Mouse (Mus musculus) hindbrain, embryonic 11.5 days (tissue): ENCODE results near the gene Vmn1r2. TPM values are rescaled to one million over a fixed set of nuclear protein-coding genes. Genes with fewer than 3 reads are reported as not detected.
"Not testable (repeated sequence)": the region's sequence is repeated elsewhere in the genome, so short reads cannot be mapped to it uniquely, and the experiment has no call there.

ENCODE experiments used
- ATAC-seq: fragments of 200-750 bp; cut with Nextera tagmentation; 2 replicates; pipeline ENCODE4 v1.8.0; 2017; ENCODE audit warnings: mild to moderate bottlenecking, moderate TSS enrichment, moderate library complexity; ENCODE audit not compliant: low FRiP score
- DNase-seq: peaks from one replicate; pipeline ENCODE4 v3.0.0-alpha.2; 2015; ENCODE audit warnings: low spot score
- H3K27ac ChIP-seq: fragments of 300-500 bp; sonication (generic); 2 replicates; pipeline ENCODE4 v1.5.1; 2014; ENCODE audit warnings: mild to moderate bottlenecking, low read depth, low read length
- H3K27me3 ChIP-seq: fragments of 300-500 bp; sonication (generic); 2 replicates; pipeline ENCODE4 v1.6.1; 2014; ENCODE audit warnings: mild to moderate bottlenecking, low read length, moderate library complexity, mixed read lengths; ENCODE audit not compliant: control insufficient read depth, insufficient read depth
- H3K36me3 ChIP-seq: fragments of 300-500 bp; sonication (generic); 2 replicates; pipeline ENCODE4 v1.6.1; 2014; ENCODE audit warnings: mild to moderate bottlenecking, low read length, moderate library complexity, mixed read lengths; ENCODE audit not compliant: control insufficient read depth, insufficient read depth
- H3K4me1 ChIP-seq: fragments of 300-500 bp; sonication (generic); replicated peaks from 2 replicates; pipeline ENCODE4 v1.6.1; 2014; ENCODE audit warnings: low read length, mixed read lengths; ENCODE audit not compliant: control insufficient read depth, insufficient read depth
- H3K4me2 ChIP-seq: fragments of 300-500 bp; sonication (generic); replicated peaks from 2 replicates; pipeline ENCODE4 v1.6.1; 2014; ENCODE audit warnings: mild to moderate bottlenecking, low read depth, low read length
- H3K4me3 ChIP-seq: fragments of 300-500 bp; sonication (generic); 2 replicates; pipeline ENCODE4 v1.5.1; 2014; ENCODE audit warnings: low read depth, low read length
- H3K9ac ChIP-seq: fragments of 300-500 bp; sonication (generic); 2 replicates; pipeline ENCODE4 v1.6.1; 2014; ENCODE audit warnings: low read depth, low read length
- H3K9me3 ChIP-seq: fragments of 300-500 bp; sonication (generic); 2 replicates; pipeline ENCODE4 v1.6.1; 2016; ENCODE audit warnings: low read length; ENCODE audit not compliant: control insufficient read depth
- WGBS: fragments of 180-500 bp; shearing (Covaris S2); extraction: QIAGEN DNeasy Blood & Tissue Kit; methylation state at CpG from one replicate; pipeline ENCODE4 v1.1.7; 2014; 5-methylcytosine and 5-hydroxymethylcytosine counted together
- polyA plus RNA-seq: library from polyadenylated mRNA; unstranded; fragments of >200 nt; fragmentation: Nextera tagmentation; extraction: Ambion mirVana; gene quantifications from 2 replicates; pipeline ENCODE4 v1.2.1, GENCODE M21; 2014

Vmn1r2 gene
- polyA plus RNA-seq, 1 experiment from 2014 or later = not detected

GRCm38 (mm10) chr4:3185258-3185657 is 18.1 kb downstream of the Vmn1r2 start, which contains the start of gene Vmn1r3:
Vmn1r3 (minus strand) TSS chr4:3185358.
- 100% methylated on average over 1 of the region's 1 CpGs for WGBS
- H3K36me3 ChIP-seq, H3K9me3 ChIP-seq, H3K27me3 ChIP-seq, H3K9ac ChIP-seq, DNase-seq, H3K4me3 ChIP-seq, H3K4me1 ChIP-seq, H3K27ac ChIP-seq, ATAC-seq, H3K4me2 ChIP-seq: not testable (repeated sequence)

- ATAC-seq, H3K4me1 ChIP-seq, H3K27ac ChIP-seq, H3K36me3 ChIP-seq, DNase-seq, H3K4me2 ChIP-seq, H3K9ac ChIP-seq, H3K4me3 ChIP-seq, H3K27me3 ChIP-seq, H3K9me3 ChIP-seq: not testable (repeated sequence)
- 57% methylated on average over 1 of the region's 1 CpGs for WGBS
These were observed 42.6 kb downstream of the Vmn1r2 start for GRCm38 (mm10) chr4:3209643-3210217.

GRCm38 (mm10) chr4:3213349-3213748 is 46.2 kb downstream of the Vmn1r2 start:
- DNase-seq, H3K9me3 ChIP-seq, H3K4me1 ChIP-seq, H3K4me2 ChIP-seq, H3K27ac ChIP-seq, H3K9ac ChIP-seq, ATAC-seq, H3K4me3 ChIP-seq, H3K27me3 ChIP-seq, H3K36me3 ChIP-seq: not testable (repeated sequence)
- WGBS = 77% methylated on average over 3 of the region's 4 CpGs

GRCm38 (mm10) chr4:3216382-3216781 is 49.3 kb downstream of the Vmn1r2 start:
- DNase-seq, ATAC-seq, H3K27ac ChIP-seq, H3K9ac ChIP-seq, H3K4me2 ChIP-seq, H3K4me1 ChIP-seq, H3K27me3 ChIP-seq, H3K9me3 ChIP-seq, H3K36me3 ChIP-seq, H3K4me3 ChIP-seq: not testable (repeated sequence)
- 76% methylated on average over 2 of the region's 2 CpGs for WGBS

Other genes starting within 250 kb of the Vmn1r2 start
- gene Vmn1r3, start 18.0 kb downstream of the Vmn1r2 start, polyA plus RNA-seq = not detected in 2 replicates